Comparison of ENCODE assay signal across 25 mouse cellular contexts in genomic region chr15:97731111-97731510, GRCm38 (mm10). TPM values are rescaled to one million over a fixed set of nuclear protein-coding genes. Genes with fewer than 3 reads are reported as not detected.
DNase-seq lines count a peak whose midpoint lies in the region; ATAC-seq and TF ChIP-seq lines count a peak whose summit lies in the region.
"Had no signal": no experiment of that assay in that cellular context is flagged by ENCODE, and none has a peak within 500 bp of the region (broad histone marks: within the 10 kb centered on the region; RNA-seq: fewer than 3 reads in every experiment).

TSS of gene Endou (minus strand) at chr15:97731339.

- 84% methylated on average over 8 of the region's 8 CpGs for WGBS in heart, postnatal 0 days

- peaks cover 10% of the 10 kb centered on the region; the same call in 1 of the 2 replicates for H3K4me1 ChIP-seq in heart, postnatal 0 days (ENCODE audit: control insufficient read depth, insufficient read depth)
- H3K4me1 ChIP-seq: forebrain, embryonic 15.5 days; liver, embryonic 13.5 days; lung, embryonic 15.5 days; neural tube, embryonic 13.5 days had no signal

- no peak for DNase-seq in heart, postnatal 0 days (ENCODE audit: low spot score)
- no peak for DNase-seq in heart, postnatal 4 days
- DNase-seq in A20 (ENCODE audit: low read depth, low spot score): peak; percentile 44
- peak; percentile 68 to 77 for DNase-seq in thymus, postnatal 10 days (ENCODE audit: low spot score in 2 of 2)
- DNase-seq in c-Kit-positive CD71-positive TER-119-positive erythroid progenitor cells, embryonic 14.5 days (ENCODE audit: low spot score): no peak
- DNase-seq in kidney, postnatal 25 days: no peak
- no peak for DNase-seq in adrenal gland, postnatal 14 days
- DNase-seq: adrenal gland, adult 8-10 months; B cell, adult 2 months; cerebellum, adult 9-10 months; gastrocnemius, postnatal 14 days; heart, adult 2 months; heart, postnatal 36 days; liver, embryonic 13.5 days; lung, postnatal 36 days; midbrain, embryonic 14.5 days had no signal

- no peak for TF ChIP-seq EP300 in heart, postnatal 0 days (IDR thresholded peaks at IDR 0.05; ENCODE audit: low read depth)

- no peaks in the 10 kb centered on the region for H3K9me3 ChIP-seq in heart, postnatal 0 days (replicated peaks; ENCODE audit: control insufficient read depth, low read length)
- H3K9me3 ChIP-seq: forebrain, embryonic 15.5 days; heart, embryonic 13.5 days; hindbrain, embryonic 15.5 days; limb, embryonic 12.5 days; liver, embryonic 13.5 days; lung, embryonic 15.5 days; neural tube, embryonic 13.5 days had no signal

- H3K4me2 ChIP-seq in heart, postnatal 0 days (ENCODE audit: low read depth, low read length): no peak within 1 kb of the TSS
- H3K4me2 ChIP-seq: forebrain, embryonic 15.5 days; heart, embryonic 13.5 days; hindbrain, embryonic 15.5 days; limb, embryonic 12.5 days; liver, embryonic 13.5 days; lung, embryonic 15.5 days; neural tube, embryonic 13.5 days had no signal

- no peak within 1 kb of the TSS; the same call in 1 of the 2 replicates for H3K9ac ChIP-seq in heart, postnatal 0 days (replicated peaks; ENCODE audit: low read depth, low read length)
- H3K9ac ChIP-seq: forebrain, embryonic 15.5 days; heart, embryonic 13.5 days; hindbrain, embryonic 15.5 days; limb, embryonic 12.5 days; liver, embryonic 13.5 days; lung, embryonic 15.5 days; neural tube, embryonic 13.5 days had no signal

- no peak within 1 kb of the TSS; the same call in 1 of the 2 replicates for H3K4me3 ChIP-seq in heart, postnatal 0 days (ENCODE audit: low read depth, low read length)
- H3K4me3 ChIP-seq: forebrain, embryonic 15.5 days; heart, adult 2 months; heart, embryonic 13.5 days; hindbrain, embryonic 15.5 days; limb, embryonic 12.5 days; liver, embryonic 13.5 days; lung, embryonic 15.5 days; neural tube, embryonic 13.5 days had no signal

- no peak for ATAC-seq in heart, postnatal 0 days (ENCODE audit: insufficient read depth, low read depth)
- 0 out of 2 replicates have a peak, but pooled peaks have one; percentile 9 for ATAC-seq in megakaryocyte progenitor cell, adult 5-6 weeks (replicated peaks; ENCODE audit: poor library complexity)
- ATAC-seq: activated CD4-positive, CD25-positive, alpha-beta regulatory T cell, adult 4 months; forebrain, embryonic 15.5 days had no signal

- H3K36me3 ChIP-seq in heart, postnatal 0 days (replicated peaks; ENCODE audit: control insufficient read depth, insufficient read depth, low read length): no peaks in the 10 kb centered on the region
- H3K36me3 ChIP-seq: forebrain, embryonic 15.5 days; heart, embryonic 13.5 days; hindbrain, embryonic 15.5 days; limb, embryonic 12.5 days; liver, embryonic 13.5 days; lung, embryonic 15.5 days; neural tube, embryonic 13.5 days had no signal

- peak within 1 kb of the TSS; percentile 3; the same call in 1 of the 2 replicates for H3K27ac ChIP-seq in heart, postnatal 0 days (ENCODE audit: low read depth)
- H3K27ac ChIP-seq: forebrain, embryonic 15.5 days; heart, adult 2 months; heart, embryonic 13.5 days; hindbrain, embryonic 15.5 days; limb, embryonic 12.5 days; liver, embryonic 13.5 days; lung, embryonic 15.5 days; neural tube, embryonic 13.5 days had no signal

- no peaks in the 10 kb centered on the region for H3K27me3 ChIP-seq in heart, postnatal 0 days (ENCODE audit: control insufficient read depth, insufficient read depth, low read length)
- H3K27me3 ChIP-seq: forebrain, embryonic 15.5 days; hindbrain, embryonic 15.5 days; limb, embryonic 12.5 days; lung, embryonic 15.5 days; neural tube, embryonic 13.5 days had no signal

- TF ChIP-seq CTCF in heart, postnatal 0 days (IDR thresholded peaks at IDR 0.05; ENCODE audit: low read depth): no peak

RNA-seq across cellular contexts. Expression of gene Endou, which starts in this region (rescaled TPM):
- total RNA-seq in heart, postnatal 0 days (2014; rRNA removed; ENCODE audit: low replicate concordance): 0.95 and 1.3 TPM in 2 replicates
- polyA plus RNA-seq in heart, postnatal 0 days (2015; fragmentation: Nextera tagmentation; extraction: Ambion mirVana): 5.1 and 5.6 TPM in 2 replicates
- total RNA-seq in heart, postnatal 4 days (2021): 1 to 10 TPM; 3.5 to 4.6 TPM
- total RNA-seq in megakaryocyte progenitor cell, adult 5-6 weeks (2015): 0.46 and 0.86 TPM in 2 replicates
- 1.7 and 2.3 TPM in 2 replicates for total RNA-seq in megakaryocyte progenitor cell, adult 5-6 weeks (2017)
- total RNA-seq in adrenal gland, postnatal 14 days (2021): 0.90 and 1.1 TPM in 2 replicates
- polyA plus RNA-seq: intestine, embryonic 14.5 days; liver, embryonic 13.5 days had no signal

Comparison
In these comparisons a context has a peak if more than half of its experiments do, and no peak if none do; other contexts are left out.
1. DNase-seq: peak in A20 (single experiment) and thymus, postnatal 10 days (2 of 2); none in heart, postnatal 0 days (single experiment), heart, postnatal 4 days (single experiment), c-Kit-positive CD71-positive TER-119-positive erythroid progenitor cells, embryonic 14.5 days (single experiment), kidney, postnatal 25 days (0 of 2) and adrenal gland, postnatal 14 days (single experiment).